Mouse (Mus musculus) embryo, embryonic 11 days (tissue): ENCODE measurements around the gene Gm20662.
A peak's percentile ranks its signal among the peaks of the same experiment; 100 is the strongest.

Experiments
- DNase-seq: peaks from one replicate; pipeline ENCODE4 v3.0.0-alpha.2; 2015

Gene Gm20662

DNA sequence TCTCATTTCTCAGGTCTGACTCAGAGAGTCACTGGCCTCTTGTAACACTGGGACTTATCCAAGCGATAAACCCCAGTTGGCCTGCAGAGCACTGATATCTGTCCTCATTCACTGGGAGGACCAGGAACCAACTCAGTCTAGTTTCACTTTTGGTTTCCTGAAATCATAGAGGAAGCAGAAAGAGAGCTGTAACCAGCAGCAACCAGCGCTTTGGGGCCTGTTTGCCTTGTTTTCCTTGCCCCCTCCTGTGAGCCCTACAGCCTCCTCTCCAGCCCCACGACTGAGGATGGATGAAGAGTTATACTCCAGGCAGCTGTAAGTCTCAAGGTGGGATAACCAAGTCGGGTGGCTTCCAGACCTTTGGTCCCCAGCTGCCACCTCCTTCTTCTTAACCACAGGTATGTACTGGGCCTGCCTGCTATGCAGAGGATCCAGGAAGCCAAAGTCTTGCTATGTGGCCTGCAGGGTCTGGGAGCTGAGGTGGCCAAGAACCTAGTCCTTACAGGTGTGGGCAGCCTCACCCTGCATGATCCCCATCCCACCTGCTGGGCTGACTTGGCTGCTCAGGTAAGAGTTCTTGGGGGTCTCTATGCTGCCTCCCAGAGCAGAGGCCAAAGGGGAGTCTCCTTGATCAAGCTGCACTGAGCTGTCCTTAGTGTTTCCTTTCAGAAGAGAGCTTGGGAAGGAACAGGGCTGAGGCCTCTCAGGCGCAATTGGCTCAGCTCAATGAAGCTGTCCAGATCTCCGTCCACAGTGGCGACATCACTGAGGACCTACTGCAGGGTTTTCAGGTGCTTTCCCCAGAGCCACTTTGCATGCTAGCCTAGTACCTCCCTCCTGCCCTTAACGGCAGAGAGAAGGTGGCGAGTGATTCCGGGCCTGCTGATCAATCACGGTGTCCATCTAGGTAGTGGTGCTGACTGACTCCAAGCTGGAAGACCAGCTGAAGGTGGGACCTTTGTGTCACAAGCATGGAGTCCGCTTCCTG, 20.5 kb upstream of the Gm20662 start, which contains the start of gene Uba7:
Gene Uba7, plus strand, starts transcription at position 107 of the 988 bp plus-strand sequence.
- no peak for DNase-seq

GRCm38 (mm10) chr9:107978815-107979214, 17.3 kb upstream of the Gm20662 start:
- DNase-seq: no peak

DNA sequence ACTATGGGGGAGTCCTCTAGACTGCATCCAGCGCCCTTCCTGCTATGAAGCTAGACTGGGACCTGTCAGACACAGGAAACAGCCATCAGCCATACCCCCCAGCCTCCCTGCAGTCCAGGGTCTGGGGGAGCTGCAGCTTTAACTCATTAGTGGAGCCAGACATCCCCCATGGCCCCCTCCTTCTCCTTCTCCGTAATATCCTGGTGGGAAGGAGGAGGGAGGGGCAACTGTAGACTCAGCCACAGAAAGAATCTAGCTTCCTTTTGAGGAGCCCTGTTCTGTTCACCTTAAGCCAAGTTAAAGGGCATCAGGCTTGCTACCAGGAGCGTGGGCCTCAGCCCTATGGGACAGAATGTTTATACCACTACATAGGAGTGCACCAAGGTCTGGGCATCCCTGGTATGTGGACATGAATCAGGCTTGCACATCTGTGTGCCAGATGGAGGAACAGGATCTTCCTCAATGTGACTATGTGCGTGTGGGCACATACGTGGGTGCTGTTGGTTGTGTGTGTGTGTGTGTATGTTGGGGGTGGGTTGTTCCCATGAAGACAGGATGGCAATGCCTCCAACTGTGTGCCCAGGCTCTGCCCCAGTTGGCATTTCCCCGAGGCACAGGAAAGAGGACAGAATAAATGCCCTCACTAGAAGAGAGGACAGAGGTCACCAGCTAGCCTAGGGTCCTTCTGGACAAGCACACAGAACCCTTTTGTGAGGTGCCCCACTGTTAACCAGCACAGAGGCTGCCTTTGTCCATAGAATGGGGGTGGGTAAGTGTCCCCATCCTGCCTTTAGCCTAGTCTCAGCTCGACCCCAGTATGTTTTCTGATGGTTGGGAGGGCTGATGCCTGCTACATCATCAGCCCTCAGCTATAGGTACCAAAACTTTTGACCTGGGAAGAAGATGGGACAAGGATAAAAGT, 14.2 kb upstream of the Gm20662 start:
- DNase-seq: peak; percentile 89

DNA sequence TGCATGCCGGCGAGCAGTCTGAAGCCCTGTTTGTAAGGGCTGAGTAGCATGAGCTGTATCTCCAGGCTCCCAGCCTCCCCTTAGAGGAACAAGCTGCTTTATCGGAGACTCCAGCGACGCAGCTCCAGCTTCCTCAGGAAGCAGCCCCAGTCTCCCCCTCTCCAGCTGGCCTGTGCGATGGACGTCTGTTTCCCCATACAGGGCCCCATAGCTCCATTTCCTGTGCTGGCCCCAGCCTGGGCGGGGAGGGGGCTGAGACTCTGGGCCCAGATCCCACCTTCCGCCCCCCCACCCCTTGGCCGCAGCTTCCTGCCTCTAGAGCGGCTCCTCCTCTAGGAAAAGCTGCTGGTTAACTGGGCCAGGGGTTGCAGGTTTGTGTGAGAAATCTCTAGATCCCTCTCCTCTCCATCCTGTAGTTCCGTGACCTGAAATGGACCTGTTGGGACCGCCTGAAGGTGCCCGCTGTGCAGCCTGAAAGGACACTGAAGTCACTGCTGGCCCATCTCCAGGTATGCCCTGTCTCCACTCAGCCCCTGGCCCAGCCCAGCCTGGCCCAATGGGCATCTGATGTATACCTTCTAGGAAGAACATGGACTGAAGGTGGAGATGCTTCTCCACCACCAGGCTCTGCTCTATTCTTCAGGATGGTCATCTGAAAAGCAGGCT, 13.3 kb upstream of the Gm20662 start, which contains the start of gene Gm20661:
Gene Gm20661, plus strand, starts transcription at position 378 of the 666 bp plus-strand sequence.
- peak; percentile 90 for DNase-seq

GRCm38 (mm10) chr9:107983421-107983890, 12.7 kb upstream of the Gm20662 start:
- peak; percentile 92 for DNase-seq

- DNase-seq: peak; percentile 27
These were observed 11.9 kb upstream of the Gm20662 start for GRCm38 (mm10) chr9:107984052-107984753.

DNA sequence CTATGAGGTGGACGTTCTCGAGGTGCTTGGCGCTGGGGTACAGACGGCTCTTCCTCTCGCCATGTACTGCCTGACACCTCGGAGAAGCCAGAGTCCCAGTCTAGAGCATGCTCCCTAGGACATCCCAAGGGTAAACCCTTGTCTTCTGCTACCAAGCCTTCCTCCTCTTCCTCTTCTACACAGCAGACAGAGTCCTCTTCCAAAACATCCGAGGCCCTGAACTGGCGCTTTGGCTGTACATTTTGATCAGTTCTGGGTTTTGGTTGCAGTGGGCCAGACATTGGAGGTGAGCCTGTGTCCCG, 11.4 kb upstream of the Gm20662 start:
- no peak for DNase-seq

- peak; percentile 94 for DNase-seq
These were observed 10.7 kb upstream of the Gm20662 start, which contains the start of gene Inka1 for GRCm38 (mm10) chr9:107985131-107986119. Gene Inka1 (minus strand): TSS chr9:107985879.

DNA sequence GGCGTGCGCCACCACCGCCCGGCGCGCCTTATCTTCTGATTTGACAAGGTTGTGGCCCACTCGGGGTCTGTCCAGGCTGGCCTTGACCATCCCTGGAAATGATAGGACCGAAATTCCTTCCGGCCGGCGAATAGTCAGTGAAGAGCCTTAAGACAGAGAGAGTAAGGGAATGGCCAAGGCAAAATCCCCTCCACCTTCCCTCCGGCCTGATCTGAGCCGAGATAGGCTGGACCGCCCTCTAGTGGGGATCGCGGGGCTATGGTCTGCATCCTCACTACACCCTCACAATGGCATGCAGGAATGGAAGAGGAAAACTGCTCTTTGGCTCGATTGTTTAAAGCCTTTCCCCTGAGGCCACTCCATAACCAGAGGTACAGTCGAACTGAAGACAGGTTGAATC, 9.8 kb upstream of the Gm20662 start:
- peak; percentile 92 for DNase-seq

- DNase-seq: no peak
These were observed 8.2 kb upstream of the Gm20662 start for GRCm38 (mm10) chr9:107987950-107988349.

GRCm38 (mm10) chr9:107992197-107992596, 4.0 kb upstream of the Gm20662 start, which contains the start of gene Cdhr4:
Gene Cdhr4 (plus strand): TSS chr9:107992497.
- no peak for DNase-seq

GRCm38 (mm10) chr9:107993013-107993412, 3.1 kb upstream of the Gm20662 start:
- no peak for DNase-seq

- DNase-seq: no peak
These were observed 1.7 kb upstream of the Gm20662 start for GRCm38 (mm10) chr9:107994464-107994863.

GRCm38 (mm10) chr9:107995513-107995912, 636 bp upstream of the Gm20662 start:
- DNase-seq: no peak

- DNase-seq: peak; percentile 100
These were observed 6.0 kb downstream of the Gm20662 start, which contains the start of gene Ip6k1 for GRCm38 (mm10) chr9:108001922-108002770. Gene Ip6k1 (plus strand): TSS chr9:108002501.

DNA sequence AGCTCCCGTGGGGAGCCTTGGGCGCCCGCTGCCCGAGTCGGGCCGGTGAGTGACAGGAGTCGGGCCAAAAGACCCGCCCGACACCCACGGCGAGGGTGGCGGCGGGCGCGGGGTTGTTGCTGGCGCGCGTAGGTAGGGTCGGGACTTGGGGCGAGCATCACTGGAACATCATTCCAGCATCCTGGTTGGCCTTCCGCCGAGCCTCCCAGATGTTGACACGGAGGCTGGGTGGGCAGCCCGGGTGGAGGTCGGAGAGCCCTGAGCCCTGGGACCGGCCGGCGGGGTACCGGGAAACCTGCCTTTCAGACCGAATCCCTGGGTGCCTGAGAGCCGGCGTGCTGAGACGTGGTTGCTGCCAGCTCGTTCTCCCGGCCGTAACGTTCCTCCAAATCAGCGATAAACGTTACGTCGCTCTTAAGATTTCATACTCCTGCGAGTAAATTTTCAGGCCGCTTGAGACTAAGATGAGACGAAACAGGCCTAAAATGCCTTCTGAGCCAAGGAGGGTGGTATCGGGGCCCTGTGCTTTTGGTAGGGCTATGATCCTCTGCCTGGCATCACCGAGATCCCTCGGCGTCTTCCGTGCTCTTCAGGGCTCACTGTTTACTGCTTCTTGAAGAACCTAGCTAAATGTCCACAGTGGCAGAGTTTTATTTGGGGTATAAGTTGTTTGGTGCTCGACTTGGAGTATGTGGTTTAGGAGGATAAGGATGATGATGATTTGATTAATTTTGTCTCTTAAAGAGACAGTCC, 6.8 kb downstream of the Gm20662 start:
- DNase-seq: no peak

- DNase-seq: peak; percentile 37
These were observed 7.4 kb downstream of the Gm20662 start for GRCm38 (mm10) chr9:108003531-108003890.

DNA sequence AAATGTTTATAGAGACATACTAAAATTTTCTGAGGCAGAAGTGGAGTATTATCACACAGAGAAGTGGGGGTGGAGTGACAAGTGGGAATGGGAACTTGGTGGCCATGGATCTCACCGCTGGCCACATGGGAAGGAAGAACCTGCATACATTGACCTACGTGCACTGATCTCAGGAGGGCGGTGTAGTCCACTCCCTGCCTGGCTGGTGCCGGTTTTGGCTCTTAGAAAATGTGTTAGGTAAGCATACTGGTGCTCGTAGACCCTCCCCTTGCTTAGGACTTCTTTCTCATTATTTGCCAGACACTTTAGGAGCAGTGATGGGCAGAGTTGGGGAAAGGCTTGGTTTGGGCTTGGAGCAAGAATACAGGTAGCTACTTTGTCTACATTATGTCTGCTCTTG, 11.9 kb downstream of the Gm20662 start:
- DNase-seq: no peak

DNA sequence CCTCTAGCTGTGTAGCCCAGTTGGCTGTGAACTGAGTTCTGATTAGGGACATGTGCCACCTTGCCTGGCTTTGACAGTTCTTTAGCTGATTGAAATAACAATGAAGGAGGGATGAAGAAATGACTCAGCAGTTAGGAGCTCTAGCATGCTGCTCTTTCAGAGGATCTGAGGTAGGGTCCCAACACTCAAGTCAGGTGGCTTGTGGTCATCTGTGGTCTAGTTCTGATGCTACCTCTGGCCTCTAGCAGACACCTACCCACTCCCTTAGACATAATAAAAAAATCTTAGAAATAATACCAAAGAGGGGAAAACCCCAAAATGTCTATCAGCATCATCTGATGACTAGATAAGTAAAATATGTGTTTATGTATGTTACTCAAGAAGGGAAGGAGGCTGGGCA, 14.2 kb downstream of the Gm20662 start:
- no peak for DNase-seq
